Mouse (Mus musculus) heart, postnatal 4 days (tissue): ENCODE data around the gene Lrsam1. TPM values are rescaled to one million over a fixed set of nuclear protein-coding genes. Genes with fewer than 3 reads are reported as not detected.
A peak's percentile ranks its signal among the peaks of the same experiment; 100 is the strongest.

ENCODE experiments used
- DNase-seq: peaks from one replicate; pipeline ENCODE4 v3.0.0; 2021
- total RNA-seq, 2 experiments: library from RNA; stranded (reverse); gene quantifications; 2 replicates each; pipeline ENCODE4 v1.2.3; 2021

Lrsam1 gene
- total RNA-seq, 2 experiments from 2014 or later, result 12.9 to 13.4 TPM

GRCm38 (mm10) chr2:32926330-32927075, 34.9 kb downstream of the Lrsam1 start:
- no peak for DNase-seq

GRCm38 (mm10) chr2:32924306-32924844, 37.0 kb downstream of the Lrsam1 start:
- no peak for DNase-seq

GRCm38 (mm10) chr2:32923551-32924250, 37.7 kb downstream of the Lrsam1 start:
- no peak for DNase-seq

- DNase-seq, result no peak
Observed at GRCm38 (mm10) chr2:32922564-32922963, 38.9 kb downstream of the Lrsam1 start.

GRCm38 (mm10) chr2:32921801-32922380, 39.5 kb downstream of the Lrsam1 start:
- DNase-seq, result no peak

- DNase-seq, result no peak
Observed at GRCm38 (mm10) chr2:32921235-32921634, 40.2 kb downstream of the Lrsam1 start.

- no peak for DNase-seq
Observed at GRCm38 (mm10) chr2:32918391-32918790, 43.0 kb downstream of the Lrsam1 start.

GRCm38 (mm10) chr2:32917526-32917925, 43.9 kb downstream of the Lrsam1 start:
- peak; percentile 41 for DNase-seq

- DNase-seq, result peak; percentile 88
Observed at GRCm38 (mm10) chr2:32914896-32915295, 46.5 kb downstream of the Lrsam1 start.

- DNase-seq, result peak; percentile 49
Observed at GRCm38 (mm10) chr2:32914362-32914761, 47.1 kb downstream of the Lrsam1 start.

GRCm38 (mm10) chr2:32912210-32912804, 49.1 kb downstream of the Lrsam1 start:
- DNase-seq, result peak; percentile 92

- no peak for DNase-seq
Observed at GRCm38 (mm10) chr2:32911639-32912182, 49.7 kb downstream of the Lrsam1 start.

GRCm38 (mm10) chr2:32908796-32909195, 52.6 kb downstream of the Lrsam1 start:
- peak; percentile 65 for DNase-seq

GRCm38 (mm10) chr2:32908272-32908671, 53.1 kb downstream of the Lrsam1 start:
- DNase-seq, result peak; percentile 82

- no peak for DNase-seq
Observed at GRCm38 (mm10) chr2:32907442-32907841, 54.0 kb downstream of the Lrsam1 start.

- DNase-seq, result no peak
Observed at GRCm38 (mm10) chr2:32905297-32905696, 56.1 kb downstream of the Lrsam1 start.

GRCm38 (mm10) chr2:32904637-32905036, 56.8 kb downstream of the Lrsam1 start:
- no peak for DNase-seq

GRCm38 (mm10) chr2:32903470-32903869, 57.9 kb downstream of the Lrsam1 start:
- no peak for DNase-seq

GRCm38 (mm10) chr2:32902126-32902525, 59.3 kb downstream of the Lrsam1 start:
- no peak for DNase-seq

- DNase-seq, result no peak
Observed at GRCm38 (mm10) chr2:32898983-32899382, 62.4 kb downstream of the Lrsam1 start.

GRCm38 (mm10) chr2:32896507-32897147, 64.8 kb downstream of the Lrsam1 start:
- DNase-seq, result no peak

- DNase-seq, result no peak
Observed at GRCm38 (mm10) chr2:32895606-32896106, 65.8 kb downstream of the Lrsam1 start.
